Mouse (Mus musculus): ENCODE results near the gene Adprhl1.

Gene Adprhl1

DNA sequence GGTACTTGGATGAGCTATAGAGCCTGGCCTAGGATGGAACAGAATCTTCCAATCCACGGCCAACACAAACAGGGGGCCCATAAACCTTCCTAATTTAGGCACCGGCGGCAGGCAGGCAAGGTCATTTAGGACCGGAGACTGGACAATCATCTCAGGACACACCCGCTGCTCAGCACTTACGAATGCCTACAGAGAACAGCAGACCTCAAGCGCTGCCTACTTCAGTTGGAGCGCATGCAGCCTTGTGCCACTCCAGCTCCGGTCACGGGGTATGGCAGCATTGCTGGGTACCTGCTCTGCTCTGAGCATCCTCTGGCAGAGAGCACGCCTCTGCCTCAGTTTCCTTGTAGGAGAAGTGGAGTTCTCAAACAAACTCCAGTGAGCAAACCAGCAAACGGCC is 24.2 kb downstream of the Adprhl1 start:
- DNase-seq (ENCODE audit: low spot score in 2 of 2) = no peak

DNA sequence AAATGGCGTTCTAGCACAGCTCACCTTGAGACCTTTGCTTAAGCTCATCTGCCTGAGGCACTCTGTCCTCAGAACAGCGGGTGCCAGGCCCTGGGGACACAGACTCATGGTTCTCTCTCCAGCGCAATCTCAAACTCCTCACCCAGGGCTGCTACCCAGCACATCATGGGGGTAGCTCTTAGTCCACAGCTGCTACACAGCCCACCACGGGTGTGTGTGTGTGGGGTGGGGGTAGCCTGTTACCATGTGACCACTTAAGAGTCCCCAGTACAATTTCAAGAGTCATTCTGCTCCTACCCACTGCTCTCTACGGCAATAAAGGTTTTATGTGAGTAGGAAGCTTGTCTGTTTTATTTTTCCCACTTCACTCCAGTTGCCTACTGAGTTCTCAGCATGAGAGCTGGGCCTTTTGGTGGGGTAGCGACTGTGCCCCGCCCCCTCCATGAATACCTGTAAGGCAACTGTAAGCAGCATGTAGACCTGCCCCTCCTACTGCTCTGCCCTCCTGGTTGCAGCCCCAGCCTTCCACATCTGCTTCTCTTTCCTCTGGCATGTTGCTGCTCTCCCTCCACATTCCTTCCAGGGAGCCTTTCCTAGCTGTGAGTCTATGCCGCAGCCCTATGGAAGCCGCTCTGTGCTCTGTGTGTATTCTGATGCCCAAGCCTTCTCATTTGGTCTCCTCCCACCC is 24.9 kb downstream of the Adprhl1 start:
- DNase-seq (ENCODE audit: low spot score in 2 of 2) = no peak

DNA sequence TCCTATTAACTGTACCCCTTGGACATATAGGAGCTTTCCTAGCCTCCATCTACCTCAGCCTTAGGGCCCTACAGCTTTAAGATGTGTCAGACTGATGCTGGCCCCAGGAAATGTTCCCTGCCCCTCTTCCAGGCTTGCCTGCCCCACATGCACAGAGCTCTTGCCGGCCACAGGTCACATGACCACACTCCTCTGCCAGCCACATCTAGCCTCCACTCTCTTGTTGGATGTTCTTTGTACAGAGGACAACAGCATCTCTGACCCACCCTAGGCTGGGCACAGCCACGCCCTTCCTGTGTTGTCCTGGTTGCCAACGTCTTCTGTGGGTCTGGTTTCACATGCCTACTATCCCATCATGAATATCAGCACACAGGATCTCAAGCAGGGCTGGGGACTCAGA is 26.8 kb downstream of the Adprhl1 start:
- no peak for DNase-seq (ENCODE audit: low spot score in 2 of 2)

DNA sequence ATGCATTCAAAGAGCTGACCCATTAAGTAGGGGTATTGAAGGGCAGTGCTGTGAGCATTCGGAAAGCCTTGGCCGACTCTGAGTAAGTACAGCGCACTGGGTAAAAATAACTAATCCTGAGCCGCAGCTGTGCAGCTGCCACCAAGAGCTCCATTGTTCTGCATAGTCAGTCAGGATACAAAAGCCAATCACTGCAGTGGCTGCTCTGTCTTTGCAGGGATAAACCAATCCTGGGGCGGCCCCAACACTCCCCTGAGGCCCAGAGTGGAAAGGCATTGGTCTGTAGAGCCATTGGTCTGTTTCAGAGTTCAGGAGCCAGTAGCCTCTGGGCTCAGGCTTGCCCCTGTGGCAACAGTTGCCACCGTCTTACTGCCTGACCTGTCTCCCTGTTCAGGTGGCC is 27.7 kb downstream of the Adprhl1 start:
- DNase-seq (ENCODE audit: low spot score in 2 of 2) = no peak

DNA sequence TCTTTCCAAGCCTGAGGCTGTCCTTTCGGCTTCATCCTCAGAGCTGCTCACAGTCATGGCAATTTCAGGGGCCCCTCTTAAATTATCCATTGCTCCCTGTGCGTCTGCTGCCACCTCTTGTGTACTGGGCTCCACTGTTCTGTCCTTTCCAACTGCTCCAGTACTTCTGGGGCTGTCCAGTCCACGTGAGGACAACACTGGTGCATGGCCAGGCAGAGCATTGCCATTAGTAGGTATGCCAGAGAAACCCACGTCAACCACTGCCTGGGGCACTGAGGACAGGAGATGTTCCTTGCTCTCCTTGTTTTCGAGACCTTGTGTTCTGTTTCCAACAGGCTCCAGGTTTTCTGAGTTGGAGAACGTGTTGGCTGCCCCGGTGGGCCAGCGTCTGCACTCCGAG is 29.5 kb downstream of the Adprhl1 start:
- no peak for DNase-seq (ENCODE audit: low spot score in 2 of 2)

DNA sequence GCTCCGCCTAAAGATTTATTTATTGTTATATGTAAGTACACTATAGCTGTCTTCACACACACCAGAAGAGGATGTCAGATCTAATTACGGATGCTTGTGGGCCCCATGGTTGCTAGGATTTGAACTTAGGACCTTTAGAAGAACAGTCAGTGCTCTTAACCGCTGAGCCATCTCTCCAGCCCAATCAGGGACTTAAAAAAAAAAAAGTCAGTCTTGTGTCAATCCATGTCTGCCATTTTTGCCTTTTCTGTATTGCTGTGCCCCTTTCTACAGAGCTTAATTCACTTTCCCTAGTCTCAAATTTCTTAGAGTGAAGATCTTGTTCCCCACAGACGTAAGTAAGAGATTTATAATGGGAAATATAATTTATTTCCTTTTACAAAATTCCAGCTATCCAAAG is 35.5 kb downstream of the Adprhl1 start:
- no peak for DNase-seq (ENCODE audit: low spot score in 2 of 2)

DNA sequence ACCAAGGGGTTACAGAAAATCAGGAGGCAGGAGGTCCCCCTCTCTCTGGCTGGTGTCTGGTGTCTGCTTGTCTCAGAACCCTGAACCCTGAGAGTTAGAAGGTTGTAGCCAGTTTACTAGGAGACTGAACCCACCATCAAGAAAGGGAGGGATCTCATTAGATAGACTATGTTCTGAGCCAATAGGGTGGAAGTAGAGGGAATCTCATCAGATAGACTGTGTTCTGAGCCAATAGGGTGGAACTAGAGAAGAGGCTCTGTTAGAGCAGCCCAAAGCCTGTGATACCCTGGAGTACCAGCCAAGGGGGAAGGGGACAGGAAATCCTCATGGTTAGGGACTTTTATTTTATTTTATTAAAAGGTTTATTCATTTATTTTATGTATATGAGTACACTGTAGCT is 36.0 kb downstream of the Adprhl1 start:
- DNase-seq (ENCODE audit: low spot score in 2 of 2) = no peak

DNA sequence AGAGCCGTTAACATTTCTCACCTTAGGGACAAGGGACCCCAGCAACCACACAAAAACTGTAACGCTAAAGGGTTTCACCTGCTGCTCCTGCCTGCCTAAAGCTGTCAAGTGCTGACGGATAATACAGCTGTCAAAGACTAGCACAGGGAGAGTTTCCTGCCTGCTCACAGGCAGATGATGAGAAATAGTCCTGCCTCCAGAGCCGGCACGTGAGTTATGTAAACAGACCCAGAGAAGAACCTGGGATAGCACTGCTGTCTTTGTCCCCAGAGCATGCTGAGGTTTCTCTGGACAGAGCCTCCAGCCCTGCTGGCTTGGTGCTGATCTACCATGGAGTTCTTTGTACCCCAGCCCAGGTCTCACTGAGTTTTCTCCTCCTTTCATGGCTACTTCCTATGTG is 36.9 kb downstream of the Adprhl1 start:
- DNase-seq (ENCODE audit: low spot score in 2 of 2) = no peak

DNA sequence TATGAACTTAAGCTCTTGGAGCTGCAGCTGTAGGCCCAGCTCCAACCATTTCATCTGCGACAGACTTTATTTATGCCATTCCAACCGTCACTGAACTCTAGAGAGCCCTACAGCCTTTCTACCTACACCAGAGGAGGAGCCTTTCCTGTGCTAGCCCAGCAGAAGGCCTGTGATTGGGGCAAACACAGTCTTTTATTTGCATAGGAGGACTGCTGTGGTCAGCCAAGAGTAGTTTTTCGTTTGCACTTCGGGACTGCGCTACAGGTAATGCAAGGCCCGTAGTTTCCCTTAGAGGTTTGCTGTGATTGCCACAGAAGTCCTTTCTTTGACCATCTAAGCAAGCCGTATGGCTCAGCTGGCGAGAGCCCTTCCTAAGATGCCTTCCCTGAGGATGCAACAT is 37.6 kb downstream of the Adprhl1 start:
- no peak for DNase-seq (ENCODE audit: low spot score in 2 of 2)

DNA sequence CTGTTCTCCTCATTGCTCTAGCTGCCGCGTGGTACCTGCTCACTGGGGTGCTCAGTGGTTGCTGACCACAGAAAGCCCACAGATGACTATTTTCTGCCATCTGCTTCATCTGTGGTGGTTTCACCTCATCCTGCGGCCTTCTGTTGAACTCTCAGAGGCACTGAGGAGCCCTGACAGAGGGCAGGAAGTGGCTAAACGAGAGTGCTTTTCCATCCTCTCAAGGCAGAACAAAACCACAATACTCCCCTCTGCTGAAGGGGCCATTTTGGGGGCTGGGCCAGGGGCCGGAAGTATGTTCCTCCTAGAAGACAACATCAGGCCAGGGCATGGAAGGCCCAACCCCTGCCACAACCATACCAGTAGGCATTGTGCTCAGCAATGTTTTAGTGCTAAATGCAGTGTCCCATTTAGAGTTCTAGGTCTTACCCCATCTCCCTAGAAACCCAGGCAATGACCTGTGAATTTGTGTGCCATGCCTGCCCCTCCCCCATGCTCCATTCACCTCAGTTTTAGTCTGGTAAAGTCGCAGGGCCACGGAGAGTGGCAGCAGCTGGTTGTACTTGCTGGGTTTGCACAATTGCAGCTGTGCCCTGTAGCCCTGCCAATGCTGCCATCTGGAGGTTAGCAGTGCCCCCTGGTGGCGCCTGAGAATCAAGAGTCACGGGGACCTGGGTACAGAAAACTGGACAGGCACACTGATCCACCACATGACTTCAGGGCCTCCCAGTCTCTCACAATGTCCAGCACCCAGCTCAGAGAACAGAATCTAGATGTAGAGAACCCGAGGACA is 40.3 kb downstream of the Adprhl1 start:
- DNase-seq (ENCODE audit: low spot score in 2 of 2) = peak; percentile 85 to 90

DNA sequence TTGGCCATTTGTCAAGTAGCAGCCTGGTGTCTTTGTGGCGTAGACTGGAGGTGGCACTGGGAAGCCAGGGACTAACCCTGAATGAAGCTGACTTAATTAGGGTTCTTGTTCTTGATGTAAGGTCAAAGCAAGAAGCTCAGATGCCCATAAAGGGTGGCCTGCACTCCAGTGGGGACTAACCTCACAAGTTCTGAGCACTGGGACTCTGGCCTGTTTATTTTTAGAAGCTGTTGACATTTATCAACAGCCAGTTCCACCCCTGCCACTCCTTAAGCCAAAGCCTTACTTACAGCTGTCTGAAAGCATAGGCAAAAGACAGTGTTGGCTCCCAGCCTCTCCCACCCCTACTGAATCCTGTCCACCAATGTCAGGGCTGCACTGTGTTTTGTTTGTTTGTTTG is 44.2 kb downstream of the Adprhl1 start:
- DNase-seq (ENCODE audit: low spot score in 2 of 2) = no peak

DNA sequence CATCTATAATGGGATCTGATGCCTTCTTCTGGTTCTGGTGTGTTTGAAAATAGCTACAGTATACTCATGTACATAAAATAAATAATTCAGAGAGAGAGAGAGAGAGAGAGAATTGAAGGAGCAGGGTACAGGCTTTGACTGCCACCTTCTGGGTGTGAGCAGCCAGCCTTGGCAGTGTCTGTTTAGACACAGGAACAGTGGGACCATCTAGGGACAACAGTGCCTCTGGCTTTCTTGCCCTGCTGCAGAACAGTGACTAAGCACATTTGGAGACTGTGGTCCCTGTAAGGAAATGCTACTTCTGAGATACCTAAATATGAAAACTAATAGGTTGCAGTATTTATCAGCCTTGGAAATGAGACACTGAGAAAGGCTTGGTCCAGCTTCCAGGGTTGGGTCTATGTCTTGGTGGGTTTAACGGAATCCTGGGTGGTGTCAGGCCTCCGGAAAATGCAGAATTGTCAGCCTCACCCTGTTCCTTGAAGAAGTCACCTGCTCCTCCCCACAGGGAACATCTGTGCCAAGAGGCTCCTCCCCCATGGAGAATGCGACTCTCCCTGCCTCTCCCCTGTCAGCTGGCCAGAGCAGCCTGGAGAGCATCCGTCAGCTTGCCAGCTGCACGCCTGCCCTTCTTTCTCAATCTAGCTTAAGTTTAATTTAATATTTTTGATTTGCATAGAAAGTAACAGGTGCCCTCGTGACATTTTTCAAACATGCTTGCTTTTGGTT is 45.2 kb downstream of the Adprhl1 start:
- DNase-seq (ENCODE audit: low spot score in 2 of 2) = peak in 1 of 2 experiments; percentile 52

DNA sequence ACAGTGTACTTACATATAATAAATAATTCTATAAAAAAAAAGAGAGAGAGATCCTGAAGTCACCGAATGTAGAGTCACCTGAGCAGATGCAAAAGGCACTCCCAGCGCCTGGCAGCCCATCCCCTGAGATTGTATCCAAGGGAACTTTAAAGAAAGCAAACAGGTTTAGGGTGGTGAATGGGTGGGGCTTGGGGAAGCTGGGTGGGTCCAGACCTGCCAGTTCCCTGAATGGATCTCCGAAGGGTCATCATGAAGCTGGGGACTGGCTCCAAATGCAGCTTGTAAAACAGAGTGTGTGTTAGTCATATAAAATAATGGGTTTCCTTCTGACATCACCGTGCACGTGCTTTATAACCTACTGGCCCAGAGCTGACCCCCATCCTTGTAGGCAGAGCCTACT is 47.7 kb downstream of the Adprhl1 start:
- peak in 1 of 2 experiments; percentile 23 for DNase-seq (ENCODE audit: low spot score in 2 of 2)

DNA sequence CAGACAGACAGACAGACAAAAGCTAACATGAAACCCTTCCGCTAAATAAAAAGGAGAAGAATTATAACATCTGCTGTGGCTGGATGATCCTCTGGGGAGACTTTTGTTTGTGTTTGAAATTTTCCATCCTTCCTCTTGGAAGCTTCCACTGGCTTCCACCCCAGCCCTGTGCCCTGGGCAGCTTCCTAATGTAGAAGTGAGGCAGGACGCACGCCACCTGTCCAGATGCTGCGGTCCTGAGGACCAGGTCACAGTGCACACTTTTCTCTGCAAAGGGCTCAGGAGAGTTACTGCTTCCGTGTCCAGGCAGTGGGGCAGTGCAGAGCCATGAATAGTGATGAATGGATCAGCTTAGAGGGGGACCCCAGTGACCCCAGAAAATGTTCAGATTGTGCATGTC is 48.7 kb downstream of the Adprhl1 start:
- DNase-seq (ENCODE audit: low spot score in 2 of 2) = no peak

DNA sequence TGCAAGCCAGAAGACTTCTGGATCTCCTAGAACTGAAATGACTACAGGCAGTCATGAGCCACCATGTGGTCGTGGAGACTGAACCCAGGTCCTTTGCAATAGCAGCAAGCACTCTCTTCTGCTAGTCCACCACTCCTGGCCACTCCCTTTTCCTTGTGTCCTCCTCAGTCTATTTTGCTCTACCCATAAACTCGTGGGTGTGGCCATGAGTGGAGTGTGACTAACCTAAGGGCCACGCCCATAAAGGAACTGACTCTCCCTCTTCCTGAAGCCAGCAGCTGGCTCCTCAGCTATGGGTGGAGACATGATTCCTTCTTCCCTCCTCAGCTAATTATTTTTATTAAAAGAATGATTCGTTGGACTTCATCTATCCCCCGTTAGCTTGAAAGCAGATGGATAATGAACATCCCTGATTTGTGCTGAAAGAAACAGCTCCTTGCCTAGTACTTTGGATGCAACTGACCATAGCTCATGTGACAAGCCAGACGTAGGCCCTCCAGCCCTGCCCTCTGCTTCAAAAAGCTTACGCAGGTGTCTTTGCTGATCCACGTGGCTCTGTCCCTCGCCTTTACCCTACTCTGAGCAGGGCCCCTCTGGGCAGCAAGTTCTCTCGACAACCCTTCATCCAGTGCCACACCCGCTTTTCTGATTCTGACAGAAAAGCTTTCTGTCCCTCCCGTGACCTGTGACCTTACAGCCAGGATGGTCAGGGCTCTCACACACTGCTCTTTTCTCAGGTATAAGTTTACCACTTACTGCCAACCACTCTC is 49.4 kb downstream of the Adprhl1 start:
- peak; percentile 57 to 63 for DNase-seq (ENCODE audit: low spot score in 2 of 2)

DNA sequence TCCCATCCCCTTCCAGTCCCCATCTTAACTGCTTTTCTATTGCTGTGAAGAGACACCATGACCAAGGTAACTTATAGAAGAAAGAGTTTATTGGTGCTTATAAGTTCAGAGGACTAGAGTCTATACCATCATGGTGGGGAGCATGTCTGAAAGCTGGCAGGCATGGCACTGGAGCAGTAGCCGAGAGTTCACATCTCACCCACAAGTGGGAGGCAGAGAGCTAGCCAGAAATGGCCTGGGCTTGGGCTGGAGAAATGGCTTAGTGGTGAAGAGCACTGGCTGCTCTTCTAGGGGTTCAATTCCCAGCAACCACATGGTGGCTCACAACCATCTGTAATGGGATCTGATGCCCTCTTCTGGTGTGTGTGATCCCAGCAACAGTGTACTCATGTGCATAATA is 50.5 kb downstream of the Adprhl1 start:
- DNase-seq (ENCODE audit: low spot score in 2 of 2) = no peak

DNA sequence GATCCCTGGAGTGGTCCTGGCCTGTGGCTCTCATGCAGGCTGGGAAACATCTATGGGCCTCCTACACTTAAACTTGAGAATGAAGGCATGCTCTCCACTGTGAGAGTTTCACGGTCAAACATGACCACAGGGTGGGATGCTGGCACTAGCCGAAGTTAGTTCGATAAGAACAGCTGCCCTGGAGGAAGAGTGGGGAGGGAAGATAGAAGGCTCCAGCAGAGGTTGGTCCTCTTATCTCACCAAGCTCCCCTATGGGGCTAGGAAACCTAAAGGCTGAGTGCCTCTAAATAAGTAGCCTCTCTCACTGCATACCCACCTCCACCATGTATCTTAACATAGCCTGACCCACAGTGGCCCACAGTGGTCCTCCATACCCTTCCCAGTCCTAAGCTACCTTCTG is 51.2 kb downstream of the Adprhl1 start:
- DNase-seq (ENCODE audit: low spot score in 2 of 2) = no peak

DNA sequence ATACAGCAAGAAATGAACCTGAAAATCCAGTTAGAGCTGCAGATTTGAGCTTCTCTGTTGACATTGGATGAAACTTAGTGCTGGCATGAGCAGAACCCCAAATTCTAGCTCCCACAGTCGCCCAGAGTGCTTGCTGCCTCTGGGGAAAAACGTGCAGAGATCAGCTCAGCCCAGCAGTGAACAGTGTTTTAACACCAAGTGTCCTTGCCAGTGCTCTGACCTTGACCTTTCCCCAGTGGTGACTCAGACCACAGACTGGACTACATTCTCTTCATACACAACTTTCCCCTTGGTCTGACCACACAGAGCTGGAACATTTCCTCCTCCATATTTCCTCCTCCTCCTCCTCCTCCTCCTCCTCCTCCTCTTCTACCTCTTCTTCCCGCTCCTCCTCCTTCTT is 51.9 kb downstream of the Adprhl1 start:
- no peak for DNase-seq (ENCODE audit: low spot score in 2 of 2)

DNA sequence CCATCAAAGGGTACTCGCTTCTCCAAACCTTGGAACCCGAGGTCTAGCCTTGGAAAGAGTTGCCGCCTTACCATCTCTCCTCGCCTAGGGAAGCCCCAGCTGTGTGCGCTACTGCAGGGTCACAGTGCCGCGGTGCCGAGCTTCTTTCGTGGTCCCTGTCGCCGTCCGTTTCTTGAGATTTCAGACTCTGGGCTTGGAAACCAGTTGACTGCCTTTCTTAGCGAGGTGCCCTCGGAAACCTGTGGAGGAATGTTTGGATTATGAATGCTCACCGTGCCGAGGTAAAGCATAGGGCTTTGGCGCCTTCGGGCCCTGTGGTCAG is 53.0 kb downstream of the Adprhl1 start:
- no peak for DNase-seq (ENCODE audit: low spot score in 2 of 2)

DNA sequence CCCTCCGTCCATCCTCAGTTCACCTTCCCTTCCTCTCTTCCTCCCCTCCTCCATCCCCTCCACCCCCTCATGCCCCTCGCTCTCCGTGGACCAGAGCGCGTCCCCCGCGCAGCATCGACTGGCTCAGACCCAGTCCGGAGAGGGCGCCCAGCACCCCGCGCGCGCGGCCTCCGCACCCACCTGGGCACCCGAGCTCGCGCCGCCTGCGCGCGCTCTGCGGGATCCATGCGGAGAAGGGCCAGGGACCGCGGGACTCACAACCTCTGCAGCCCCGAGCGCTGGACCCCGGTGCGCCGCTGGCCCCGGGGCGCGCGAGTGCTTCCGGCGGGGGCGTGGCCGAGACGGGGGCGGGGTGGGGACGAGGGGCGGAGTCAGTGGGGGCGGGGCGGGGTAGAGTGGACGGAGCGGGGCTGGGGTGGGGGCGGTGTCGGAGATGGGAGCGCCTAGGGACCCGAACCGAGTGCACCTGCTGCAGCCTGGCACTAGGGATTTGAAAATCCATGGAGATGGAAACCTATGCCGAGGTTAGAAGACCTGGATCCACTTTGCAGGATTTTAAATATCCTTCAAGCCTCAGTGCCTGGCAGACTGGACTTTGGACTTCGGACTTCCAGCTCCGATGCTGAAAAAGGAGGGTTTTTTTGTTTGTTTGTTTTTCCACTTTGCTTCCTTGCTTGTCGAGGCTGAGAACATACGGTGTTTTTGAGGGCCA is 53.5 kb downstream of the Adprhl1 start, which contains the start of gene Grtp1:
Gene Grtp1, minus strand, starts transcription at position 320 of the 712 bp plus-strand sequence.
- peak in 1 of 2 experiments; percentile 41 for DNase-seq (ENCODE audit: low spot score in 2 of 2)

DNA sequence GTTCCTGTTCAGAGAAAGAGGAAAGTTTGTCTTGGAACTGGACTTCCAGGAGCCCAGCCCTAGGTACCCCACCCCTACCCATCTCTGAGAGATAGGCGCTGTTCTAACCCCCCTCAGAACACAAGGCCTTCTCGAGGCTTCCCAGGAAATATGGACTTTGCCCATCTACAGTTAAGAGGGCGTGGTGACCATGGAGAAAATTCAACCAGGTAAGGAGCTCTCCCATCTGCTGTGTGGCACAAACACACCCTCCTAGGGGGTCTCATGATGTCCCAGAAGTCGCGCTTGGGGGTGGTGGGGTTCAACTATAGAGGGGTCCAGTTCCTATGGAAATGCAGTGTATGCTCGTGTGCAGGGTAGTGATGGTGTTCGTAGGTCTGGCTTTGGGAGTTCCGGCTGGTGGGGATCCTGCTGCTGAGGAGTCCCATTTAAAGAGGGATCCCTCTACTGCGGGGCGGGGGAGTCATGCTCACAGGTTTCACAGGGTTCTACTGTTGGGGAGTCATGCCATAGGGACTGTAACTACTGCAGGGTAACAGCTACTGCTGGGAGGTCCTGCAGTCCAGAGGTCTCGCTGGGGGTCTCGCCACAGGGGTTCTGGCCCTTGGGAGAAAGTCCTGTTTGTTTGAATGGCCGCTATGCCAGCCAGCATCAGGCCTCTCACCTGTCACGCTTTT is 54.4 kb downstream of the Adprhl1 start:
- DNase-seq (ENCODE audit: low spot score in 2 of 2) = no peak

Data from urinary bladder, postnatal 36 days (tissue).